Mouse (Mus musculus): ENCODE results near the gene Mrtfa. TPM values are rescaled to one million over a fixed set of nuclear protein-coding genes. Genes with fewer than 3 reads are reported as not detected.

The Mrtfa gene
- total and polyA plus RNA-seq, 3 experiments, result 27.3 to 39.6 (median 30.0) TPM

- DNase-seq, result peak; percentile 68
Measured at GRCm38 (mm10) chr15:81027378-81028173, 163.0 kb downstream of the Mrtfa start.

GRCm38 (mm10) chr15:81026901-81027300, 163.7 kb downstream of the Mrtfa start:
- DNase-seq, result no peak

- DNase-seq, result no peak
Measured at GRCm38 (mm10) chr15:81023842-81024241, 166.7 kb downstream of the Mrtfa start.

GRCm38 (mm10) chr15:81022437-81022836, 168.1 kb downstream of the Mrtfa start:
- DNase-seq, result no peak

GRCm38 (mm10) chr15:81021377-81021776, 169.2 kb downstream of the Mrtfa start:
- peak; percentile 21 for DNase-seq

GRCm38 (mm10) chr15:81017308-81017707, 173.2 kb downstream of the Mrtfa start:
- no peak for DNase-seq

GRCm38 (mm10) chr15:81016488-81016887, 174.1 kb downstream of the Mrtfa start:
- DNase-seq, result no peak

- no peak for DNase-seq
Measured at GRCm38 (mm10) chr15:81015068-81015744, 175.4 kb downstream of the Mrtfa start.

- DNase-seq, result no peak
Measured at GRCm38 (mm10) chr15:81013186-81013585, 177.4 kb downstream of the Mrtfa start.

GRCm38 (mm10) chr15:81012359-81012758, 178.2 kb downstream of the Mrtfa start:
- no peak for DNase-seq

GRCm38 (mm10) chr15:81011523-81011922, 179.0 kb downstream of the Mrtfa start:
- DNase-seq, result no peak

GRCm38 (mm10) chr15:81010114-81010513, 180.4 kb downstream of the Mrtfa start:
- no peak for DNase-seq

- no peak for DNase-seq
Measured at GRCm38 (mm10) chr15:81008689-81009123, 181.9 kb downstream of the Mrtfa start.

- no peak for DNase-seq
Measured at GRCm38 (mm10) chr15:81007905-81008304, 182.7 kb downstream of the Mrtfa start.

GRCm38 (mm10) chr15:81007339-81007738, 183.2 kb downstream of the Mrtfa start:
- DNase-seq, result no peak

- no peak for DNase-seq
Measured at GRCm38 (mm10) chr15:81006127-81006735, 184.3 kb downstream of the Mrtfa start.

- no peak for DNase-seq
Measured at GRCm38 (mm10) chr15:81000419-81001138, 190.0 kb downstream of the Mrtfa start.

- DNase-seq, result no peak
Measured at GRCm38 (mm10) chr15:80997077-80997476, 193.5 kb downstream of the Mrtfa start.

GRCm38 (mm10) chr15:80996090-80996835, 194.3 kb downstream of the Mrtfa start:
- no peak for DNase-seq

GRCm38 (mm10) chr15:80994959-80995358, 195.6 kb downstream of the Mrtfa start:
- DNase-seq, result no peak

- DNase-seq, result no peak
Measured at GRCm38 (mm10) chr15:80989712-80990111, 200.8 kb downstream of the Mrtfa start.

- no peak for DNase-seq
Measured at GRCm38 (mm10) chr15:80988331-80988730, 202.2 kb downstream of the Mrtfa start.
